Mouse (Mus musculus) thymus, postnatal 4 days (tissue): Measurements from ENCODE around the gene Aspa.
"Not testable (repeated sequence)": the region's sequence is repeated elsewhere in the genome, so short reads cannot be mapped to it uniquely, and the experiment has no call there.

Experiments
- DNase-seq: peaks from one replicate; pipeline ENCODE4 v3.0.0; 2021

The Aspa gene

GRCm38 (mm10) chr11:73329442-73329841 is at the start of gene Aspa, which contains the start of the genes Gm49340 and Spata22:
Gene Aspa (minus strand): TSS chr11:73329596.
Gene Gm49340 (plus strand): TSS chr11:73329741.
Gene Spata22 (plus strand): TSS chr11:73329741.
- no peak for DNase-seq

DNA sequence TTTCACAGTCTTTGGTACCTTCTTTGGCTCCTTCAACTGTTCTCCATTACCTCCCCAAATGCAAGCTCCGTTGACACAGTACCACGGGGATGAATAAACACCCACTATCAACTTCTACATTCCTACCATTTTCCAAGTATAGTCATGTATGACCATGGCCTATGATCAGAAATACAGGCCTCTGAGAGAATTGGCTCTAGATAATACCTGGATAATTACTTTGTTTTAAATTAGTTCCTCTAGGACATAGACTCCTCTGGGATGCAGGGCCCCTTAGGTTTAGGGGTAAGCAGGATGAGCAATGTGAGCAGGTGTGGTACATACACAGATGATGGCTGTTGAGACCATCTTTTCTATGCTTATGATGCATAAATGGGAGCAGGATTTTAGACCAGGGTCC is 41.5 kb upstream of the Aspa start, which contains the start of gene Olfr376:
Gene Olfr376, plus strand, starts transcription at position 301 of the 400 bp plus-strand sequence.
- no peak for DNase-seq

DNA sequence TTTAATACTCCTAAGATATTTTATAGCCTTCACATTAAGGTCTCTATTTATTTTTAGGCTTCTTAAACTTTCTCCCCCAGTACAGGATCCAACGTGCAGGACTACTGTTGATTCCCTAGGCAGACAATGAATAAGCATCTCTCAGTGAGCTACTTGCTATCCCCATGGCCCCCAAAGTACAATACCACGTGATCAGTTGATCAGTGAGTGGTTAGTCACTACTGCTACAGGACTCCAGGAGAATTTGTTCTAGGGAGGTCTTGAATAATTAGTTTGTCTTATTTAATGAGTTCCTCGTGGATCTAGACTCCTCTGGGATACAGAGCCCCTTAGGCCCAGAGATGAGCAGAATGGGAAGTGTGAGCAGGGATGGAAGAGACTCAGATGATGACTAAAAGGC is 21.1 kb upstream of the Aspa start, which contains the start of gene Olfr20:
Gene Olfr20, plus strand, starts transcription at position 301 of the 400 bp plus-strand sequence.
- no peak for DNase-seq

DNA sequence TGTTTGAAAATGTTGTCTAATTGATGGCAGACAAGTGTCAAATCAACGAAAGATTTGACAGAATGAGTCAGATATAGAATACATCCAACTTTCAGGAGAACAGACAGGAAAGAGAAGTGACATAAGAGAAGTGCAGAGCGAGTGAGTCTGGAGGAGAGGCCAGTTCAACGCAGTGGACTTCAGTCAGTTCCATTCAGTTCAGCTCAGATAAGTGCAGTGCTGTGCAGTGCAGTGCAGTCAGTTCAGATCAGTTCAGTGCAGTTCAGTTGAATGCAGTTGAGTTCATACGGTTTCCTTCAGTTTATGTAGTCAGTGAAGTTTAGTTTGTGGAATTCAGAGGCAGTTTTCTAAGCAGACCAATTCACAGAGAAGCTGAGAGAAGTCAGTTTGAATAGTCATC is 7.5 kb upstream of the Aspa start:
- no peak for DNase-seq

GRCm38 (mm10) chr11:73333357-73333756 is 4.0 kb upstream of the Aspa start:
- no peak for DNase-seq

- DNase-seq: no peak
Observed at GRCm38 (mm10) chr11:73327361-73327760, 2.0 kb downstream of the Aspa start.

DNA sequence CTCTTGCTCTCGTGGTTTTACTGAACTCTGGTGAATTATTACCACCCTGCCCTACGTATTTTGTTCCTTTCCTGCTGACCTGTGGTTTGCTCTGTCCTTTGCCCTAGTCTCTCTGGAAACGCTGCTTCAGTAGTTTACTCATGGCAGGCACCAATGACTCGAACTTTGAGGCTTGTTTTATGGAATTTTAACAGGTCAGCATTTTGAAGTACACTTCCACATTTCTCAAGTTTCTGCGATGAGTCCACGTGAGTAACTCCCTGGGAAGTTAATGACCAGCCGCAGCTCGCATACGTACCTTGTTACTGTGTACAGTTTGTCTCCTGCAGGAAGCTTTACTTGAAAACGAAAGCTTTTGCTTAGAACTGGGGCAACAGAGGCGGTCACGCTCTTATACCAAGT is 2.9 kb downstream of the Aspa start:
- no peak for DNase-seq

DNA sequence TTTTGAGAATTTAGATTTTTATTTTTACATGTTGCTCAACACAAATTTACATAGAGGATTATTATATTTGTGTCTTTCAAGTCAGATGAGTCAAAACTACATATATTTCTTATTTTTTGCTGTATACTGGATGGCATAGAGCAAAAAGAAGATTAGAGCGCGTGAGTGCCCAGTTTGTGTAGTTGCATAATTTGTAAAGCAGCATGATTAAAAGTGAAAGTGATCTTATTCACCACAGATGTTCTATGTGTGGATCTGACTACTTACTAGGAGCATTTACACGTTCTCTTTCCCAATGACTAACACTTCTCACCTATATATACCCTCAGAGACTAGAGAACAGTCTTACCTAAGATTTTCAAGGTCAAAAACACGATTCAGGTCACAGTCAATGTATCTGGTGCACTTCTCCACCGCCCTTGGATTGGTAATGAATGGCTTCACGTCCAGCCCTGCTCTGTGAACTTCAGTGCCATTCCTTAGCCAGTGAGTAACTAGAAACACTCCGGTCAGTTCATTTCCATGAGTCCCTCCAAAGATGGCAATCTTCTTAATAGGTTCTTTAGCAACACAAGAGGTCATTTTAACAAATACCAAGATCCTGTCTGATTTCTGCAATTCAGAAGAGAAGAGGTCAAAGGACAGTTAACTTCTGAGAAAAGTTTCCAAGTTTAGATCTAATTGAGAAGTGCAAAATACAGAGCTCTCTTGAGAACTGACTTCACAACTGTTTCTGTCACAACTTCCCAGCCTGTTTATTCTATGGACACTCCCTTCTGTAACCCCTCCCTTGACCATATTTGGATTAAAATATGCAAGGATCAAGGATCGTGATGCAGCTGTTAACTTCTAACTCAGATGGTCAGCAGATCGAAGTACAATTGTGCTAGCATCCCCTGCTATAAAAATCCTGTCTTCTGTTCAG is 5.2 kb downstream of the Aspa start:
- no peak for DNase-seq

DNA sequence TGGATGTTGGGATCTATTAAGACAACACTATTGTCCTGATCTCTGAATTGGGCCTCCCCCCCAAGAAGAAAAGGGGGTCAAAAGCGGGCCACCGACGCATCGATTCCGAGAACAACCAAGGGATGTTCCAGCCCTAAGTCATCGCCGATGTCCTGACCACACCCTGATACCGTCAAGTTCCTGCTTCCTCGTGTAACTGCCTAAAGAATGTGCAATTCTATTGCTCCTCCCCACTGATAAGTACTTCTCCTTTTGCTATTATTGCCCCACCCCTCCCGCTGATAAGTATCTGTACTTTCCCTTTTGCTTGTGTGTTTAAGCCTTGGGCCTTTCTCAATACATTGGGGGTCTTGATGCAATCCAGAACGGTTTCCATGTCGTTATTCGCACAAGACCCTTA is 8.3 kb downstream of the Aspa start:
- not testable (repeated sequence) for DNase-seq

- DNase-seq: not testable (repeated sequence)
Observed at GRCm38 (mm10) chr11:73318581-73318980, 10.8 kb downstream of the Aspa start.

GRCm38 (mm10) chr11:73315961-73316360 is 13.4 kb downstream of the Aspa start:
- no peak for DNase-seq

GRCm38 (mm10) chr11:73303123-73303522 is 26.3 kb downstream of the Aspa start:
- DNase-seq: no peak

DNA sequence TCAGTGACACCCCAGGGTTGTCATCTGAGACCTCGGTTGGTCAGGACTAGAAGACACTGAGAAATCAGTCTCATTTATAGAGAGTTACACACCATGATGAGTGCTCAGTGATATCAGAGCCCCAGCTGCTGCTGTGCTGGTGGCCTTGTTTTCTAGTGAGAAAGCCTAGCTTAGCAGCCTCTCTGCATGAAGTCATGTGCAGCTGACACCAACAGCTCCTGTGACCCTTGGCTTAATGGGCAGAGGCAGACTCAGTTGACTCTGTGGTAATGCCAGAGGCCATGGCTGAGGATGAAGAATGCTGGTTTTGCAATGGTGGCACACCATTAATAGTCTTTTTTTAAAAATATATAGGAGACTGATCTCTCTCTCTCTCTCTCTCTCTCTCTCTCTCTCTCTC is 39.8 kb downstream of the Aspa start:
- no peak for DNase-seq

DNA sequence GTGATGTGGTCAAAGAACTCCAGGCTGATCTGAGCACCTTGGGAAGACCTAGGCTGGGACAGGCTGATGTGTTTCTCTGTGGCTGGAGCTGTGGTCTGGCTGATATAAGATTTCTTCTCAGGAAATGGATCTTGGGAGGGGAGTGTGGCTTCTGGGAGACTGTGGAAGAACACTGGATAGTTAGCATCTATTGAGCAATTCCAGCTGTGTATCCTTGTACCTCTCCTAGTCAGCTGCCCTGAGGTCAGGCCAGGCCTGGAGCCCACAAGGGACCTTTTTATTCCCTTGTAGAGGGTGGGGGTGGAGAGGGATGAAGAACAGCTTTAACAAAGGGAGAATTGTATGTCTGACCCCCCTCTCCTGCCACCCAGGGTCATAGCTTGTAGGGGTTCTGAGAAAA is 45.0 kb downstream of the Aspa start:
- no peak for DNase-seq

- no peak for DNase-seq
Observed at GRCm38 (mm10) chr11:73283926-73284325, 45.5 kb downstream of the Aspa start.

DNA sequence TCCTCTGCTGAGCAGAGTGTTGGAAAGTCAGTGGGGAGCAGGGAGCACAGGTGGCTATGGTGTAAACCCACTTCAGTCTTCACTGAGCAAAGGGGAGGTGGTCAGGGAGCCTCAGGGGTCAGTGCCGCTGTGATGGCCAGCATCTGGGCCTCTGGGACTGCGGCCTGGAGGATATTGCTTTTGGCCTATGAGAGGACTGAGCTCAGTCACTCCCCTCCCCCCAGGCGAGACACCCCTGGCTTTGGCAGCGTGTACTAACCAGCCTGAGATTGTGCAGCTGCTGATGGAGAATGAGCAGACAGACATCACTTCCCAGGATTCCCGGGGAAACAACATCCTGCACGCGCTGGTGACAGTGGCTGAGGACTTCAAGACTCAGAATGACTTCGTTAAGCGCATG is 46.0 kb downstream of the Aspa start:
- DNase-seq: no peak

- peak; percentile 67 for DNase-seq
Observed at GRCm38 (mm10) chr11:73281528-73282027, 47.8 kb downstream of the Aspa start.

- peak; percentile 22 for DNase-seq
Observed at GRCm38 (mm10) chr11:73280710-73281109, 48.7 kb downstream of the Aspa start.

GRCm38 (mm10) chr11:73274821-73275220 is 54.6 kb downstream of the Aspa start:
- no peak for DNase-seq

- DNase-seq: no peak
Observed at GRCm38 (mm10) chr11:73267267-73267666, 62.1 kb downstream of the Aspa start, which contains the start of gene Trpv3. Gene Trpv3 (plus strand): TSS chr11:73267388.

DNA sequence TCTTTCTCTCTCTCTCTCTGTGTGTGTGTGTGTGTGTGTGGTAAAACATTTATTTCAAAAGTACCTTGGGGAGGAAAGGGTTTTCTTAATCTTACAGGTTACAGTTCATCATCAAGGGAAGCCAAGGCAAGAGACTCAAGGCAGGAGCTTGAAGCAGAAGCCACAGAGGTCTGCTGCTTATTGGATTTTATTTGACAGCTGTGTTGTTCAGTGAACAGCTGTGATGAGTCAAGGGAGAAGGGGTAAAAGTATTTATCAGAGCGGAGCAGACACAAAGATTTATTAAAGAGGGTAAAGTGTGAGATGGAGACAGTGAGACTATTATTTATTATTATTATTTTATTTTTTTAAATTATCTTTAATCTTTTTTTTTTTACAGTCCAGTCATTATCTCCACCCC is 68.0 kb downstream of the Aspa start:
- DNase-seq: no peak

DNA sequence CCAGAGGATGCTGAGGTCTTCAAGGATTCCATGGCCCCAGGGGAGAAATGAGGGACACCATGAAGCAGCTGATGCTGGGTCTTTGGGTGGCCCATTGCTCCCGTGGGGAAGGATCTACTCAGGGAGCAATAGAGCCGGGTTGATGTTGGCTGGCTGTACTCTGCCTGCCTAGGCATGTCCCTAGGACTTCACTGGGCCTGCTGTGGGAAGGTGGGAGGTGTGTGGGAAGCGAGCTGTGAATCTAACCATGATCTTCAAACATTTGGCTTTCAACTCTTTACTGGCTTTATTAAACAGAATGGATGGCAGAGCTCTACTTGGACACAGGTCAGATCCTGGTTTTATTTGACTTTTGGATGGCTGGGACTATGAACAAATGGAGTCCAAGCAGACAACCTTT is 68.9 kb downstream of the Aspa start:
- DNase-seq: no peak

DNA sequence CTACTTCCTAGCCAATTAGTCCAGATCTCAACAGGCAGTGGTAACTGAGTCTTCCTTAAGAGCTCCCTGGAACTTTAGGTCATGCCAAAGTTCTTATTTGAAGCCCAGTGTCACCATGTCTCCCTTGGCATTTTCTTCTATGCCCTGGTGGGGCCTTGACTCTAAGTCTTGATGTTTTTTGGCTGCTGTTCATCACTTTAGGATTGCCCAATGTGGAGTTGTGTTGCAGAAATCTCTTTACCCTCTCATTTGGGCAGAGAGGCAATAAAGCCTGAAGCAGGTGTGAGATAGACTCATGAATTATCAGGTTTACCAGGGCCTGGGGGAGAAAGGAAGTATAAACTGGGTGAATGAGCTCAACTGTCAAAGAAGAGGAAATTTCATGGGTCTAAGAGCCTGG is 70.7 kb downstream of the Aspa start:
- no peak for DNase-seq

GRCm38 (mm10) chr11:73257362-73257945 is 71.9 kb downstream of the Aspa start:
- no peak for DNase-seq
